Mouse (Mus musculus): Measurements from ENCODE around the gene Mfge8.
A peak's percentile ranks its signal among the peaks of the same experiment; 100 is the strongest.

The Mfge8 gene

GRCm38 (mm10) chr7:79148711-79149266, at the start of gene Mfge8:
Mfge8 (minus strand) TSS chr7:79149060.
- peak; percentile 90 for DNase-seq

GRCm38 (mm10) chr7:79194560-79195413, 45.9 kb upstream of the Mfge8 start:
- DNase-seq = no peak

- DNase-seq = no peak
Measured at GRCm38 (mm10) chr7:79193936-79194335, 45.1 kb upstream of the Mfge8 start.

- no peak for DNase-seq
Measured at GRCm38 (mm10) chr7:79191501-79191900, 42.6 kb upstream of the Mfge8 start.

- no peak for DNase-seq
Measured at GRCm38 (mm10) chr7:79190592-79190991, 41.7 kb upstream of the Mfge8 start.

- no peak for DNase-seq
Measured at GRCm38 (mm10) chr7:79189211-79189610, 40.4 kb upstream of the Mfge8 start.

- DNase-seq = no peak
Measured at GRCm38 (mm10) chr7:79187591-79187990, 38.7 kb upstream of the Mfge8 start.

GRCm38 (mm10) chr7:79183417-79183816, 34.6 kb upstream of the Mfge8 start:
- DNase-seq = no peak

- DNase-seq = no peak
Measured at GRCm38 (mm10) chr7:79173800-79174199, 24.9 kb upstream of the Mfge8 start.

- DNase-seq = peak; percentile 14
Measured at GRCm38 (mm10) chr7:79171782-79172181, 22.9 kb upstream of the Mfge8 start.

- no peak for DNase-seq
Measured at GRCm38 (mm10) chr7:79167006-79167562, 18.2 kb upstream of the Mfge8 start.

- DNase-seq = no peak
Measured at GRCm38 (mm10) chr7:79159406-79159805, 10.5 kb upstream of the Mfge8 start.

GRCm38 (mm10) chr7:79149522-79149921, 662 bp upstream of the Mfge8 start:
- DNase-seq = no peak

GRCm38 (mm10) chr7:79147931-79148653, 768 bp downstream of the Mfge8 start:
- no peak for DNase-seq

GRCm38 (mm10) chr7:79147011-79147837, 1.6 kb downstream of the Mfge8 start:
- DNase-seq = peak; percentile 34

GRCm38 (mm10) chr7:79140897-79141296, 8.0 kb downstream of the Mfge8 start:
- DNase-seq = peak; percentile 82

- DNase-seq = no peak
Measured at GRCm38 (mm10) chr7:79139891-79140591, 8.8 kb downstream of the Mfge8 start.

- no peak for DNase-seq
Measured at GRCm38 (mm10) chr7:79139328-79139824, 9.5 kb downstream of the Mfge8 start.

GRCm38 (mm10) chr7:79133391-79133790, 15.5 kb downstream of the Mfge8 start:
- DNase-seq = no peak

- DNase-seq = no peak
Measured at GRCm38 (mm10) chr7:79130843-79131444, 17.9 kb downstream of the Mfge8 start, which contains the start of gene Hapln3. Hapln3 (minus strand) TSS chr7:79131018.

GRCm38 (mm10) chr7:79130385-79130784, 18.5 kb downstream of the Mfge8 start:
- no peak for DNase-seq
